Mouse (Mus musculus): Measurements from ENCODE around the gene Npr1. TPM values are rescaled to one million over a fixed set of nuclear protein-coding genes. Genes with fewer than 3 reads are reported as not detected.

Gene Npr1
- total RNA-seq, 2 experiments from 2014 or later, result 120 to 121 TPM

Other genes with a start within 250 kb of the Npr1 start
- gene Jtb, start 234.3 kb downstream of the Npr1 start, total RNA-seq (2021), result 10 to 100 TPM; 62.8 to 64.6 TPM
- under 1 TPM; 0.87 to 0.98 TPM for gene Creb3l4, start 222.4 kb downstream of the Npr1 start, total RNA-seq (2021)
- 100 to 1,000 TPM; 136 TPM for gene Slc39a1, start 217.7 kb downstream of the Npr1 start, total RNA-seq (2021)
- gene Crtc2, start 211.7 kb downstream of the Npr1 start, total RNA-seq (2021), result 10 to 100 TPM; 57.6 to 57.9 TPM
- 10 to 100 TPM; 15.5 to 17.4 TPM for gene Dennd4b, start 200.7 kb downstream of the Npr1 start, total RNA-seq (2021)
- gene Gatad2b, start 172.7 kb downstream of the Npr1 start, total RNA-seq (2021), result 100 to 1,000 TPM in 1 of 2 experiments, 10 to 100 TPM in 1; 90.7 to 105 TPM
- 10 to 100 TPM; 76.7 to 83.4 TPM for gene Slc27a3, start 75.9 kb downstream of the Npr1 start, total RNA-seq (2021)
- gene Ints3, start 32.2 kb downstream of the Npr1 start, total RNA-seq (2021), result 10 to 100 TPM; 56.4 to 57.6 TPM
- 10 to 100 TPM; 81.8 to 92.6 TPM for gene Ilf2, start 10.3 kb upstream of the Npr1 start, total RNA-seq (2021)
- gene Snapin, start 25.2 kb upstream of the Npr1 start, total RNA-seq (2021), result 10 to 100 TPM; 70.9 to 72.3 TPM
- gene Chtop, start 43.6 kb upstream of the Npr1 start, total RNA-seq (2021), result 100 to 1,000 TPM; 137 to 138 TPM
- 10 to 100 TPM; 67.1 TPM for gene S100a1, start 48.5 kb upstream of the Npr1 start, total RNA-seq (2021)
- 10 to 100 TPM; 23.9 to 24.7 TPM for gene S100a13, start 48.6 kb upstream of the Npr1 start, total RNA-seq (2021)
- gene S100a14, start 61.0 kb upstream of the Npr1 start, total RNA-seq (2021), result 1 to 10 TPM in 1 of 2 experiments, under 1 TPM in 1; 0.54 to 1.2 TPM
- 10 to 100 TPM; 68.4 to 74.4 TPM for gene S100a16, start 71.4 kb upstream of the Npr1 start, total RNA-seq (2021)
- gene S100a3, start 94.7 kb upstream of the Npr1 start, total RNA-seq (2021), result not detected
- not detected for gene S100a2, start 124.4 kb upstream of the Npr1 start, total RNA-seq (2021)
- not detected for gene Gm42674, start 136.0 kb upstream of the Npr1 start, total RNA-seq (2021)
- gene S100a4, start 137.9 kb upstream of the Npr1 start, total RNA-seq (2021), result 10 to 100 TPM; 11.4 to 14.7 TPM
- gene S100a5, start 142.7 kb upstream of the Npr1 start, total RNA-seq (2021), result not detected
- gene S100a6, start 147.0 kb upstream of the Npr1 start, total RNA-seq (2021), result 10 to 100 TPM; 71.7 to 72.5 TPM
- not detected for gene S100a7a, start 188.2 kb upstream of the Npr1 start, total RNA-seq (2021)
- gene S100a8, start 203.1 kb upstream of the Npr1 start, total RNA-seq (2021), result 100 to 1,000 TPM in 1 of 2 experiments, 10 to 100 TPM in 1; 48.2 to 155 TPM
- gene S100a9, start 229.9 kb upstream of the Npr1 start, total RNA-seq (2021), result 100 to 1,000 TPM in 1 of 2 experiments, 10 to 100 TPM in 1; 64.8 to 191 TPM

All from adrenal gland, postnatal 4 days (tissue).